Mouse (Mus musculus): Measurements from ENCODE around the gene Inca1.

Inca1 gene

GRCm38 (mm10) chr11:70699722-70700556, at the start of gene Inca1, which contains the start of gene Kif1c:
Gene Inca1 (minus strand): TSS chr11:70700155.
Gene Kif1c (plus strand): TSS chr11:70700548.
- peak; percentile 96 for DNase-seq (ENCODE audit: low spot score)

GRCm38 (mm10) chr11:70747876-70748545, 48.1 kb upstream of the Inca1 start:
- DNase-seq (ENCODE audit: low spot score), result peak; percentile 33

GRCm38 (mm10) chr11:70745636-70746035, 45.7 kb upstream of the Inca1 start:
- DNase-seq (ENCODE audit: low spot score), result no peak

- DNase-seq (ENCODE audit: low spot score), result no peak
Observed at GRCm38 (mm10) chr11:70742581-70743459, 42.9 kb upstream of the Inca1 start.

- no peak for DNase-seq (ENCODE audit: low spot score)
Observed at GRCm38 (mm10) chr11:70742117-70742516, 42.2 kb upstream of the Inca1 start.

- no peak for DNase-seq (ENCODE audit: low spot score)
Observed at GRCm38 (mm10) chr11:70741603-70742002, 41.6 kb upstream of the Inca1 start.

- no peak for DNase-seq (ENCODE audit: low spot score)
Observed at GRCm38 (mm10) chr11:70737749-70738148, 37.8 kb upstream of the Inca1 start.

- DNase-seq (ENCODE audit: low spot score), result no peak
Observed at GRCm38 (mm10) chr11:70733256-70733655, 33.3 kb upstream of the Inca1 start.

- DNase-seq (ENCODE audit: low spot score), result no peak
Observed at GRCm38 (mm10) chr11:70731178-70731577, 31.2 kb upstream of the Inca1 start.

- no peak for DNase-seq (ENCODE audit: low spot score)
Observed at GRCm38 (mm10) chr11:70730427-70731038, 30.6 kb upstream of the Inca1 start.

GRCm38 (mm10) chr11:70727385-70727784, 27.4 kb upstream of the Inca1 start:
- DNase-seq (ENCODE audit: low spot score), result no peak

GRCm38 (mm10) chr11:70726585-70726984, 26.6 kb upstream of the Inca1 start:
- DNase-seq (ENCODE audit: low spot score), result no peak

- no peak for DNase-seq (ENCODE audit: low spot score)
Observed at GRCm38 (mm10) chr11:70724706-70725105, 24.8 kb upstream of the Inca1 start.

- DNase-seq (ENCODE audit: low spot score), result no peak
Observed at GRCm38 (mm10) chr11:70721072-70721471, 21.1 kb upstream of the Inca1 start.

- no peak for DNase-seq (ENCODE audit: low spot score)
Observed at GRCm38 (mm10) chr11:70720567-70720966, 20.6 kb upstream of the Inca1 start.

- no peak for DNase-seq (ENCODE audit: low spot score)
Observed at GRCm38 (mm10) chr11:70718481-70718880, 18.5 kb upstream of the Inca1 start.

GRCm38 (mm10) chr11:70715832-70716231, 15.9 kb upstream of the Inca1 start:
- peak; percentile 38 for DNase-seq (ENCODE audit: low spot score)

- no peak for DNase-seq (ENCODE audit: low spot score)
Observed at GRCm38 (mm10) chr11:70713222-70713621, 13.3 kb upstream of the Inca1 start.

- DNase-seq (ENCODE audit: low spot score), result no peak
Observed at GRCm38 (mm10) chr11:70711026-70711425, 11.1 kb upstream of the Inca1 start.

- no peak for DNase-seq (ENCODE audit: low spot score)
Observed at GRCm38 (mm10) chr11:70706127-70706526, 6.2 kb upstream of the Inca1 start.

GRCm38 (mm10) chr11:70702781-70703180, 2.8 kb upstream of the Inca1 start:
- peak; percentile 46 for DNase-seq (ENCODE audit: low spot score)
